Mouse (Mus musculus): ENCODE results near the gene Atad1. TPM values are rescaled to one million over a fixed set of nuclear protein-coding genes. Genes with fewer than 3 reads are reported as not detected.

Gene Atad1
- polyA plus RNA-seq, 1 experiment from 2014 or later = 123 TPM

DNA sequence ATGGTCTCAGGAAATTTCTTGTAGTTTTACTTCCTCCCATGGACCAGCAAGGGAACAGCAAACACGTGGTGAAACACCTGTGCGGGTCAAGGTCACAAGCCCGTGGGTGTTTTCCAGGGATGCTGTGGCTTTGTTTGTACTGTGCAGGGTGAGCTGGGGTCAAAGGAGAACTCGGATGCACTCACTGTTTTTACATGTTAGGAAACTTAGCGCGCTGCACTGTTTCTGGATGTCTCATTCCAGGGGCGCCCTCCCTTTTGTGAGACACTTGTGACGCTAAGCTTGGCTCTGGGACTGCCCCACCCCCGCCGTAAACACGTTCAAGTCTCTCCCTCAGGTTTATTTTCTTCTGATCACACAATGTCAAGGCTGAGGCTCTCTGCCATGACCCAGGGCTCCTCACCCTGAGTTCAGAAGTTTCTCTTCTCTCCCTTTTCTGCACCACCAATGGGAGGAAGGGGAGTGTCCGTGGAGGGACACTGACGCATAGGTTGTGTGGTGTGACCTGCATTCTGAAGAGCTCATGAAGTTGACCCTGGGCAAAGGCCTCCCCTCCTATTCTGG lies 112.7 kb downstream of the Atad1 start:
- Histone ChIP-seq H3K27me3 (replicated peaks; ENCODE audit: control insufficient read depth, insufficient read depth, low read length) (no peaks in the 10 kb centered on the region), H3K4me3 (ENCODE audit: low read length) (no peak overlapping the region), H3K27ac (ENCODE audit: low read depth, low read length) (no peak overlapping the region), H3K9me3 (ENCODE audit: control insufficient read depth, low read length) (no peaks in the 10 kb centered on the region; the same call in 1 of the 2 replicates), H3K36me3 (ENCODE audit: control insufficient read depth, insufficient read depth, low read length) (no peaks in the 10 kb centered on the region), H3K9ac (ENCODE audit: low read depth, low read length) (no peak overlapping the region), H3K4me2 (ENCODE audit: low read length) (no peak overlapping the region), H3K4me1 (ENCODE audit: control insufficient read depth, insufficient read depth, low read depth, low read length) (no peaks in the 10 kb centered on the region)
- WGBS = 68% methylated on average over 13 of the region's 13 CpGs
- ATAC-seq = no peak

- WGBS = 82% methylated on average over 3 of the region's 3 CpGs
- no peaks in the 10 kb centered on the region for H3K27me3 ChIP-seq (replicated peaks; ENCODE audit: control insufficient read depth, insufficient read depth, low read length)
- no peak overlapping the region for H3K4me3 ChIP-seq (ENCODE audit: low read length)
- no peaks in the 10 kb centered on the region for H3K4me1 ChIP-seq (ENCODE audit: control insufficient read depth, insufficient read depth, low read depth, low read length)
- no peak overlapping the region for H3K4me2 ChIP-seq (ENCODE audit: low read length)
- no peak for ATAC-seq
- H3K9me3 ChIP-seq (ENCODE audit: control insufficient read depth, low read length) = no peaks in the 10 kb centered on the region; the same call in 1 of the 2 replicates
- H3K27ac ChIP-seq (ENCODE audit: low read depth, low read length) = no peak overlapping the region
- no peak overlapping the region for H3K9ac ChIP-seq (ENCODE audit: low read depth, low read length)
- H3K36me3 ChIP-seq (ENCODE audit: control insufficient read depth, insufficient read depth, low read length) = no peaks in the 10 kb centered on the region
Observed at GRCm38 (mm10) chr19:32622142-32622541, 117.4 kb downstream of the Atad1 start.

Other genes with a start within 250 kb of the Atad1 start
- gene Papss2, start 144.0 kb downstream of the Atad1 start, polyA plus RNA-seq (2015; fragmentation: Nextera tagmentation; extraction: Ambion mirVana) = 1.7 and 2.3 TPM in 2 replicates
- gene Pten, start 17.7 kb upstream of the Atad1 start, polyA plus RNA-seq (2015; fragmentation: Nextera tagmentation; extraction: Ambion mirVana) = 10.7 and 10.8 TPM in 2 replicates